Mouse (Mus musculus) left cerebral cortex, adult 11 months (tissue): ENCODE results near the gene Robo2.

Experiments
- DNase-seq: peaks from one replicate; pipeline ENCODE4 v3.0.0; 2022; ENCODE audit warnings: low spot score

The Robo2 gene

GRCm38 (mm10) chr16:73939423-73940210 is 472.0 kb downstream of the Robo2 start:
- DNase-seq = no peak

- no peak for DNase-seq
These were observed 481.3 kb downstream of the Robo2 start for GRCm38 (mm10) chr16:73930323-73930722.

GRCm38 (mm10) chr16:73927481-73927880 is 484.1 kb downstream of the Robo2 start:
- no peak for DNase-seq

DNA sequence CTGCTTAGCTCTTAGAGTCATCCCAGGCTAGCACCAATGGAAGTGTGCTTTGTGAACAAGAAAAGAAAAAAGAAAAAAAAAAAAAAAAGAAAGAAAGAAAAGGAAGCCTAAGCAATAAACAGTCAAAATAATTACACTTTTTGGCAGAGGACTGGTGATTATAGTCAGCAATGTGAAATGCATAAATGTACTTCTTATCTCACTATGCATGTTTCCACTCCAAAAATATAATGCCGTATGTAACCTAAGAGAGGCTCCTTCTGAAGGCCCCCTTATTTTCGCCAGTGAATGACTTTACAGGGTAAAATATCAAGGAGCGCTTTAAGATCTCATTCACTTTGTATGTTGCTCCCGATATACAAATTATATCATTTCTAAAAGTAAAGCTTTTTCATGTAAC is 496.2 kb downstream of the Robo2 start:
- DNase-seq = no peak

GRCm38 (mm10) chr16:73914936-73915335 is 496.7 kb downstream of the Robo2 start:
- no peak for DNase-seq

- no peak for DNase-seq
These were observed 503.1 kb downstream of the Robo2 start for GRCm38 (mm10) chr16:73908504-73908903.

GRCm38 (mm10) chr16:73896856-73897255 is 514.8 kb downstream of the Robo2 start:
- DNase-seq = no peak

- no peak for DNase-seq
These were observed 529.7 kb downstream of the Robo2 start for GRCm38 (mm10) chr16:73881911-73882310.

DNA sequence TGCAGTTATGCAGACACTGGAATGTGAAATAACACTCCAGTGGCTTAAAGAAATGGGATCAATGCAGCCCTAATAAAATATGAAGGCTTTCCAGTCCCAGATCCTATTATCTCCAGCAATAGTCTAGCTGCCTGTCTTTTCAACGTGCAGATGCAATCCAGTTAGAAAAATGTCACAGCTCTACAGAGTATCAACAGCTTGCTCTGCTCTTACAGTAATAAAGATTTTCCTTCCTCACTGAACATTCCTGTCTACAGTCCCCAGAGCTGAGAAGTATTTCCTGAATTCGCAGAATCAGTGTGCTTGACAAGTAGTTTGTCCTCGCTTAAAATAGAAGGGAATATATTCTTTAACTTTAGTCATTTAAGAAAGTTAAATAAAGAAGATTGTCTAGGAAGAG is 533.7 kb downstream of the Robo2 start:
- no peak for DNase-seq

DNA sequence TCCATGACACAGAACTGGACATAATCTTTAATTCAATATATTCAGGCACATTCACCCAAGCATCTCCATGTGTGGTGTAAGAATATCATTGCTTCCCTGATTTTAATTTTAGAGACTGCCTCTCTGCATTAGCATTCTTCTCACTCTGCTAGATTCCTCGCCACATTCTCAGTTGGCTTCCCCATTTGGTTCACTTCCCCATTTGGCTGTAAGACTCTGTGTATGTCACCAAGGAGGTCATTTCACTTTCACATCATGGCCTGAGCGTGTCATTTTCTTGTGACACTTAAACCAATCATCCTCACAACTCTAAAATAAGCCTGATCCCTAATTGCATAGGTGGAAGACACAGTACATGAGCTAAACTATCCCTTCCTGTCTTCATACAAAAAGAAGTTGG is 536.6 kb downstream of the Robo2 start:
- no peak for DNase-seq

GRCm38 (mm10) chr16:73873828-73874558 is 537.6 kb downstream of the Robo2 start:
- DNase-seq = no peak

DNA sequence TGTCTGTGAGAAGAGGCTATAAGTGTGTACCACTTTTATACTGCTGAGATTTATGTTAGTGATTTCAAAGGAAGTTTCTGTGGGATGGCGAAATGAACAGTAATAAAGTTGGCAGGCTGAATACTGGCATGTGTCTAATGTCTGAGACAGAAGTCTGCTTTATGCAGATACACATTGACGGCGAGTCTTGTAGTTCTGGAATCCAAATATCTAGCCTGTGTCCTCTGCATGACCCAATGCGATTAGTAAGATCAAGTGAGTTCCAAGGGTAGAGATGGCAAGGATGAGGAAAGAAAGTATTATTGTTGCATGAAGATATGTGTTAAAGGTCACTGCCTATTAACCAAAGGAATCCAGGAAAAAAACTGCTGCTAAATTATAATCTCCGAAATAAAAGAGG is 541.3 kb downstream of the Robo2 start:
- DNase-seq = no peak

- no peak for DNase-seq
These were observed 542.0 kb downstream of the Robo2 start for GRCm38 (mm10) chr16:73869527-73870212.

DNA sequence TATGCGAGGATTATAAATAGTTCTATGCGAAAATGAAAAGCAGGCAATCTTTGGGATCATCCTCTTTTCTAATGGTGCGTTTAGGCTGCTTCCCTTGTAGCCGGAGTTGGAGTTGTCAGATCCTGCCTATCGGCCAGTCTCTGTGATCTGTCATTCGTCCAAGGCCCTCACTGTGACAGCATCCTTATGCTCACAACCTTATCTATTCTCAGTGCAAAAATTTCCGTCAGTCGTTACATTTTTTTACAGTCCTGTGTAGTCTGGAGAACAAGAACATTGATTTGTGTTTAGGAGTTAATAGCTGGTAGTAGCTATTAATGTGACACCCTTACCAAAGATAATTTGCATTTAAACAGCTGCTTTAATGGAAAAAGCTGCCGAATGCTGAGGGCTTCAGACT is 547.0 kb downstream of the Robo2 start:
- DNase-seq = no peak

- no peak for DNase-seq
These were observed 547.9 kb downstream of the Robo2 start for GRCm38 (mm10) chr16:73863748-73864147.

GRCm38 (mm10) chr16:73858717-73859116 is 552.9 kb downstream of the Robo2 start:
- no peak for DNase-seq

GRCm38 (mm10) chr16:73855821-73856220 is 555.8 kb downstream of the Robo2 start:
- no peak for DNase-seq
